ENCODE assay signal across 17 mouse cellular contexts in the genomic region with DNA sequence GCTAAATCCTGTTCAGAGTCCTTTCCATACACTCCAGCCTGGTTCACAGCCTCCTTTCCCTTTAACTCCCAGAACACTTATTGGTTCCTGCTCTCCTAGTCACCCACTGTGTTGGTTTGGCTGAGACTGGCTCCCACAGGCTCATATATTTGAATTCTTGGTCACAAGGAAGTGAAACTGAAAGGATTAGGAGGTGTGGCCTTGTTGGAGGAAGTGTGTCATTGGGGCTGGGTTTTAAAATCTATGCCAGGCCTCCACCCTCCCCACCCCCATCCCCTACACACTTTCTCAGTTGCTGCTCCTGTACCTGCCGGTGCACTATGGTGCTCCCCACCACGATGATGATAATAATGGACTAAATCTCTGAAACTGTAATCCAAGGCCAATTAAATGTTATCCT. TPM values are rescaled to one million over a fixed set of nuclear protein-coding genes. Genes with fewer than 3 reads are reported as not detected.
A peak's percentile ranks its signal among the peaks of the same experiment; 100 is the strongest.
DNase-seq lines count a peak whose midpoint lies in the region; TF ChIP-seq lines count a peak whose summit lies in the region.
"Had no signal": no experiment of that assay in that cellular context is flagged by ENCODE, and none has a peak within 500 bp of the region (broad histone marks: within the 10 kb centered on the region; RNA-seq: fewer than 3 reads in every experiment).

No protein-coding gene starts in this region.

- peak; percentile 4 for DNase-seq in kidney, adult 2 months
- no peak for DNase-seq in kidney, postnatal 10 days
- DNase-seq in A20 (ENCODE audit: low read depth, low spot score), result peak; percentile 88
- peak; percentile 8 for DNase-seq in c-Kit-positive CD71-negative TER-119-negative erythroid progenitor cells, embryonic 14.5 days (ENCODE audit: low read depth)
- peak; percentile 21 to 32 for DNase-seq in monocyte, adult 2 months (ENCODE audit: low read depth in 1 of 2, low spot score in 2 of 2)
- DNase-seq in layer of hippocampus, adult 8-10 months (ENCODE audit: low spot score in 2 of 2), result no peak
- no peak for DNase-seq in left cerebral cortex, postnatal 36 days (ENCODE audit: low spot score in 2 of 2)
- no peak for DNase-seq in frontal cortex, postnatal 14 days (ENCODE audit: low spot score in 2 of 2)
- DNase-seq: adrenal gland, postnatal 10 days; cerebellum, postnatal 36 days; right cerebral cortex, postnatal 14 days had no signal

- TF ChIP-seq POLR2A in kidney, adult 2 months (IDR thresholded peaks at IDR 0.05; ENCODE audit: low read depth, low read length), result no peak

- no peaks in the 10 kb centered on the region for H3K27me3 ChIP-seq in kidney, adult 2 months (replicated peaks; ENCODE audit: control insufficient read depth, insufficient read depth, low read length)
- H3K27me3 ChIP-seq: embryonic facial prominence, embryonic 13.5 days; forebrain, embryonic 12.5 days; heart, embryonic 12.5 days; hindbrain, embryonic 15.5 days; kidney, embryonic 15.5 days had no signal

- WGBS in kidney, adult 2 months, result 96% methylated on average over 2 of the region's 2 CpGs

- intact Hi-C loops in left cerebral cortex, postnatal 36 days (cut with DNase I), result no loop called here

- H3K4me3 ChIP-seq in kidney, adult 2 months (ENCODE audit: insufficient read depth, low read depth, low read length), result no peak overlapping the region
- H3K4me3 ChIP-seq: embryonic facial prominence, embryonic 13.5 days; forebrain, embryonic 12.5 days; heart, embryonic 12.5 days; hindbrain, embryonic 15.5 days; kidney, embryonic 15.5 days; left cerebral cortex, adult 2 months had no signal

- H3K27ac ChIP-seq in kidney, adult 2 months (ENCODE audit: insufficient read depth, low read depth, low read length), result no peak overlapping the region
- H3K27ac ChIP-seq: embryonic facial prominence, embryonic 13.5 days; forebrain, embryonic 12.5 days; hindbrain, embryonic 15.5 days; kidney, embryonic 15.5 days; left cerebral cortex, adult 2 months had no signal

- no peak for TF ChIP-seq CTCF in kidney, adult 2 months (conservative IDR thresholded peaks at IDR 0.05; ENCODE audit: insufficient read depth, insufficient read length, low read depth, low read length)

- no peaks in the 10 kb centered on the region for H3K36me3 ChIP-seq in kidney, adult 2 months (ENCODE audit: control insufficient read depth, insufficient read depth, low read length)
- H3K36me3 ChIP-seq: embryonic facial prominence, embryonic 13.5 days; forebrain, embryonic 12.5 days; heart, embryonic 12.5 days; hindbrain, embryonic 15.5 days; kidney, embryonic 15.5 days had no signal

- no peaks in the 10 kb centered on the region for H3K4me1 ChIP-seq in kidney, adult 2 months (ENCODE audit: control insufficient read depth, insufficient read depth, low read length)
- H3K4me1 ChIP-seq: forebrain, embryonic 12.5 days; hindbrain, embryonic 15.5 days had no signal

RNA-seq across cellular contexts. Expression of a gene that starts 25.8 kb away (rescaled TPM):
- polyA plus RNA-seq in kidney, adult 2 months (2012; rRNA removed), result 1.1 and 1.2 TPM in 2 replicates
- total RNA-seq in layer of hippocampus, adult 8-10 months (2022), result under 1 TPM; 0.30 to 0.49 (median 0.40) TPM
- under 1 TPM; 0.42 to 0.43 TPM for total RNA-seq in left cerebral cortex, postnatal 36 days (2021)

Comparison
In these comparisons a context has a peak if more than half of its experiments do, and no peak if none do; other contexts are left out.
1. DNase-seq: peak in kidney, adult 2 months (single experiment), A20 (single experiment), c-Kit-positive CD71-negative TER-119-negative erythroid progenitor cells, embryonic 14.5 days (single experiment) and monocyte, adult 2 months (2 of 2); none in kidney, postnatal 10 days (single experiment), layer of hippocampus, adult 8-10 months (0 of 2), left cerebral cortex, postnatal 36 days (0 of 2) and frontal cortex, postnatal 14 days (0 of 2).